Mouse (Mus musculus) midbrain, embryonic 10.5 days (tissue): ENCODE measurements around the gene Cd79a. TPM values are rescaled to one million over a fixed set of nuclear protein-coding genes. Genes with fewer than 3 reads are reported as not detected.

ENCODE experiments used
- DNase-seq: peaks from one replicate; pipeline ENCODE4 v3.0.0-alpha.2; 2017; ENCODE audit warnings: low spot score
- H3K27ac ChIP-seq: fragments of 300-500 bp; sonication (generic); replicated peaks from 2 replicates; pipeline ENCODE4 v1.5.1; 2016; ENCODE audit warnings: mild to moderate bottlenecking
- H3K27me3 ChIP-seq: fragments of 300-500 bp; sonication (generic); 2 replicates; pipeline ENCODE4 v1.6.1; 2016; ENCODE audit warnings: low read depth, mild to moderate bottlenecking; ENCODE audit not compliant: poor library complexity, severe bottlenecking
- H3K36me3 ChIP-seq: fragments of 300-500 bp; sonication (generic); 2 replicates; pipeline ENCODE4 v1.6.1; 2016; ENCODE audit warnings: mild to moderate bottlenecking, moderate library complexity
- H3K4me1 ChIP-seq: fragments of 300-500 bp; sonication (generic); 2 replicates; pipeline ENCODE4 v1.6.1; 2016
- H3K4me3 ChIP-seq: fragments of 300-500 bp; sonication (generic); 2 replicates; pipeline ENCODE4 v1.5.1; 2016; ENCODE audit warnings: mild to moderate bottlenecking, moderate library complexity
- H3K9me3 ChIP-seq: fragments of 300-500 bp; sonication (generic); replicated peaks from 2 replicates; pipeline ENCODE4 v1.6.1; 2016; ENCODE audit warnings: mild to moderate bottlenecking
- WGBS: fragments of 180-500 bp; shearing (Covaris S2); methylation state at CpG from one replicate; pipeline ENCODE4 v1.1.7; 2016; 5-methylcytosine and 5-hydroxymethylcytosine counted together
- polyA plus RNA-seq: library from polyadenylated mRNA; unstranded; fragments of >200 nt; fragmentation: Nextera tagmentation; extraction: Ambion mirVana; gene quantifications from 2 replicates; pipeline ENCODE4 v1.2.1, GENCODE M21; 2016

Cd79a gene
- polyA plus RNA-seq, 1 experiment from 2014 or later, result 0.23 TPM

- DNase-seq, result peak; percentile 88
- H3K27me3 ChIP-seq, result peaks cover 100% of the 10 kb centered on the region
- H3K27ac ChIP-seq, result peak overlapping the region; percentile 63
- peaks cover 82% of the 10 kb centered on the region for H3K4me1 ChIP-seq
- H3K9me3 ChIP-seq, result no peaks in the 10 kb centered on the region
- no peaks in the 10 kb centered on the region for H3K36me3 ChIP-seq
- WGBS, result 0% methylated on average over 8 of the region's 8 CpGs
- peak overlapping the region; percentile 36; the same call in 1 of the 2 replicates for H3K4me3 ChIP-seq
These were observed 52.9 kb downstream of the Cd79a start for GRCm38 (mm10) chr7:24949958-24950623.

Other genes with a start within 250 kb of the Cd79a start
- gene Tex101, start 220.7 kb upstream of the Cd79a start, polyA plus RNA-seq, result not detected in 2 replicates
- gene BC049730, start 188.1 kb upstream of the Cd79a start, polyA plus RNA-seq, result not detected in 2 replicates
- not detected in 2 replicates for gene Gm4763, start 170.5 kb upstream of the Cd79a start, polyA plus RNA-seq
- not detected in 2 replicates for gene Cd177, start 137.1 kb upstream of the Cd79a start, polyA plus RNA-seq
- gene Ceacam10, start 120.2 kb upstream of the Cd79a start, polyA plus RNA-seq, result not detected in 2 replicates
- gene Gm9844, start 35.2 kb upstream of the Cd79a start, polyA plus RNA-seq, result 15.7 and 17.2 TPM in 2 replicates
- not detected in 2 replicates for gene Lypd4, start 27.4 kb upstream of the Cd79a start, polyA plus RNA-seq
- 0.14 TPM in 1 of 2 replicates, not detected in the other for gene Dmrtc2, start 27.3 kb upstream of the Cd79a start, polyA plus RNA-seq
- gene Rps19, start 13.0 kb upstream of the Cd79a start, polyA plus RNA-seq, result 1,942 and 2,205 TPM in 2 replicates
- 60.4 and 62.5 TPM in 2 replicates for gene Arhgef1, start 5.5 kb downstream of the Cd79a start, polyA plus RNA-seq
- 0.63 and 0.81 TPM in 2 replicates for gene Gm4881, start 47.1 kb downstream of the Cd79a start, polyA plus RNA-seq
- 89.0 and 109 TPM in 2 replicates for gene Rabac1, start 75.4 kb downstream of the Cd79a start, polyA plus RNA-seq
- gene Atp1a3, start 108.6 kb downstream of the Cd79a start, polyA plus RNA-seq, result 11.1 and 27.0 TPM in 2 replicates
- gene Grik5, start 175.0 kb downstream of the Cd79a start, polyA plus RNA-seq, result 5.4 and 7.5 TPM in 2 replicates
- gene Zfp574, start 175.2 kb downstream of the Cd79a start, polyA plus RNA-seq, result 44.4 and 45.3 TPM in 2 replicates